Mouse (Mus musculus): ENCODE measurements around the gene Fam117a.

The Fam117a gene

DNA sequence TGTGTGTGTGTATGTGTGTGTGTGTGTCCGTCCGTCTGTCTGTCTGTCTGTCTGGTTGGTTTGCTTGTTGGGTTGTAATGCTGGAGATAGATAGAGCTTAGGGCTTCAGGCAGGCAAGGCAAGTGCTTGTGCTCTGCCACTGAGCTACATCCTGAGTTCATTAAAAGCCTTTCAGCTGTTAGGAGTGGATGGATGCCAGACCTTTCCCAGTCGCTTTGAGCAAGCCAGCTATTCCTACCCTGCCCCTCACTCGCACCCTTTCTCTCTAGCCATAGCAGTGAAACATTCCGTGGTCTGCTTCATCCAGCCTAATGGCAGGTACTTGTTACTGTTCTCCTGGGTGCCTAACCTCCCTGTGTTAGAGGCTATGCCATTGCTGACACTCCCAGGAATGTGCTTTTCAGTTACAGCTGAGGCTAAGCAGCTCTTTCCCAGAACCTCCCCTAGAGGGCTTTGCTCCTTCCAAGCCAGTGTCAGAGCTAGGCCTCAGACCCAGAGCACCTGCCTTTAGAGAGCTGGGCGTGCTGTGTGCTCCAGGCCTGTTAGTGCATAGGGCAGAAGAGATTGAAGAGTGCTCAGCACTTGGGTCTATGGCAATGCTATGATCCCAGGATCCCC is 29.6 kb downstream of the Fam117a start:
- DNase-seq (ENCODE audit: low spot score) = no peak

DNA sequence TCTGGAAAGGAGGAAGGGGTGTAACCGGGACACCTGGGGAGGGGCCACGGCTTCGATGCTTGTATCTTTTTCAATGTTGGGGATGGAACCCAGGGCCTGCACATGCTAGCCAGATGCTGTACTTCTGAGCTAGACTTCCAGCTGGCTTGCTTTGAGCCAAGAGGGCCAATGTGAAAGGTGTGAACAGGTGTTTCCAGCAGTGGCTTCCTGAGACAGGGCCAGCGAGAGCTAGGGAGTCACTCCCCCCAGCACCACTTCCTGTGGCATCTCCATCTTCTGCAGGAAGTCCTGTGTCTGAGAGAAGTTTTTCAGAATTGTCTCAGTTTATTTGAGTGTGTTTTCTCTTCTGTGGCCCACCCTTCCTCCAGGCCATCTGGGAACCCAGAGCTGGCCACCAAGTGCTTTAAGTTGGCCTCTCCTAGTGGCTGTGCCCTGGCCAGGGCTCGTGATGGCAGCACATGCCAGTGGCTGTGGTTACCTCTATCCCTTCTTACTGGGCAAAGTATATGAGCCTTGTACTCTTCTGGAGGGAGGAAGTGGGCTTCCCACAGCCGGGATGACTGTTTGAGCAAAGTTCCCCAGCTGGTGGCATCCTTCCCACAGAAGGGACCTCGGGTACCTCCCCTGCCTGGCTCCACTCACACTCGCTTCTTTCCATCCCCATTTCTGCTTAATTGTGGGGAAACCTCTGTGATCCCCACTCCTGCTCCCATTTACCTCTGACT is 30.4 kb downstream of the Fam117a start:
- DNase-seq (ENCODE audit: low spot score) = no peak

DNA sequence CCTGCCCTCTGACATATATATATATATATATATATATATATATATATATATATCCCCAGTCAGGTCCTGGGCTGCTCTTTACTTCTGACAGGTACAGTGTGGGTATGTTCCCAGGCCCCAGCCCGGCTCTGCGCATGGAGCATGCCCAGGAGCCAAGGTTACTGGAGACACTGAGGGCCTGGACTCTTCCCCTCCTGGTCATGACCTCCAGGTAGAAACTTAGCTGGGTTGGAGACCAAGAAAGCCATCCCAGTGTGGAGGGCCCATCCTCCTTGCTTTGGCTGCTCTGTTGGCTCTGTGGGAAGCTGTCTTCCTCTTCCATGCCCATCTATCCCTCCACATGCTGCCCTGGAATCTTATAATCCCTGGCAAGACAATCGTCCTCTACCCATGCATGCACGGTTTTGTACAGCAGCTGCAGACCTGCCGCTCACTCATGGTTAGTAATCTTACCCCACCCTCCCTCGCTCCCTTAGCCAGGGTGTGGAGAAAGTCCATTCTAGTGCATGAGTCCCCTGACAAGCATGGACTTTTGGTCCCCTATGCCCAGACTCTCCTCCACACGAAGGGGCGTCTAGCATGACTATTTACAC is 31.5 kb downstream of the Fam117a start:
- no peak for DNase-seq (ENCODE audit: low spot score)

DNA sequence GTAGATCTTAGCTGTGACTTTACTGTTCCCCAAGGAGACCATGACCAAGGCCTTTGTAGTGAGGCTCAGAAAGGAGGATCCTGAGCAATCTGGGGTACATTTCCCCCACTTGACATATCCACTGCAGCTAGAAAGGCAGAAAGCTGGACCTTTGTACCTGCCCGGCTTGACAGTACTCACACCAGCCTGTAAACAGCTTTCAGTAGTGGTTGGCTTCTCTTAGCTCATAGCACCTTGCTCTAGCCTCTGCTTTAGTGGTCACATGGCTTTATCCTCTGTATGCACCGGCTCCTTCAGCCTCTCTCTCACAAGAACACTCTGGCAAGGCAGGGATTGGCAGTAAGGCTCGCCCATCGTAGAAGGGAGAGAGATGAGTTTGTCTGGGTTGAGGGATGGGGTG is 32.1 kb downstream of the Fam117a start:
- no peak for DNase-seq (ENCODE audit: low spot score)

DNA sequence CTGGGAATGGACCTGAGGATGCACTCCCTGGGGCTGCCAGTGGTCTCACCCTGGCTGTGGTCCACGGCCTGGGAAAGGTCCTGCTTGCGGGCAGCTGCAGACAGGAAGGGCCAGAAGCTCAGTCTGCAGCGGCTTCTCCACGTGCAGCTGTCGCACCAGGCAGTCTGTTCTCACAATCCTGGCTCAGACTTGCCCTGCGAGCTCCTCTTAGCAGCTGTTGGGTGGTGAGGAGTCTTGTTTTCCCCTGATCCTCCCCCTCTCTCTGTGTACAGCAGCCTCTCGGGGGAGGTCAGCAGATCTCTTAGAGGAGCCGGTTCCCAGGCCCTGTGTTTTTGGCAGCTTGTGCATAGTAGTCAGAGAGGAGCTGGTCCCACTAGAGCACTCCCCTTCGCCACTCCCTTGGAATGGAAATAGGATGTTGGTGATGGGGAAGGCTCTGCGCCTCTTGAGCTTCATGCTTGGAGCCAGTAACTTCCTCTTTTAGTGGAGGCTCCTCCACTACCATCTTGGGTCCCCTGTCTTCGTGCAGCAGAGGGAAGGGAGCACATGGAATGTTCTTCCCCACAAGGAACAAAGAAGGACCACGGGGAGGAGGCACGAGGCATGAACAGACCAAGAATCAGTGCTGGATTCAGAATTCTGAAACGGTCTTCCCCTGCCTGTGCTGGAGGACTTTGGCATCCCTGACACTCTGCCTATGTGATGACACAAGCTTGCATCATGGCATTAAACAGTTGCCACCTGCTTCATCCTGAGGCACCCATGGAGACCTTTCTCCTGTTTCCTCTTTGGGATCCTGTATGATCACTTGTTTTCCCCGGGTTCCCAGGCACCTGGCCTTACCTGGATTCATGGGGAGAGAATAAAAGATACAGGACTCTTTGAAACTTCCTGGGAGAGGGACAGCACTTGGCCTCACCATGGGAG is 33.4 kb downstream of the Fam117a start:
- DNase-seq (ENCODE audit: low spot score) = no peak

DNA sequence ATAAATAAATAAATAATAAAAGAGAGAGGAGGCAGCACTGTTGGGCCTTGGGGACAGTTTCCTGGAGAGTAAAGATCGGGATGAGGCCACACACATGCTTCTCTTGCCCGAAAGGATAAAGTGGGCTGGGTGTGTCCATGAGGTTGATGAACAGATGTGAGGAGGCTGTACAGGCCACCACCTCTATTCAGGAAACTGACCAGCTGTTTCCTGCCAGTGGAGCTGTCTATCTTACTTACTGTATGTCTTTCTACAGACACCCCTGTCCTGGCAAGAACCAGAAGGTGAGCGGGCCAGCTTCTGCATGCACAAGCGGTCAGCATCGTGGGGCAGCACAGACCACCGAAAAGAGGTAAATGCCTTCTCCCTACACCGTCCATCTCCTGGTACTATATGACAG is 34.4 kb downstream of the Fam117a start:
- DNase-seq (ENCODE audit: low spot score) = no peak

DNA sequence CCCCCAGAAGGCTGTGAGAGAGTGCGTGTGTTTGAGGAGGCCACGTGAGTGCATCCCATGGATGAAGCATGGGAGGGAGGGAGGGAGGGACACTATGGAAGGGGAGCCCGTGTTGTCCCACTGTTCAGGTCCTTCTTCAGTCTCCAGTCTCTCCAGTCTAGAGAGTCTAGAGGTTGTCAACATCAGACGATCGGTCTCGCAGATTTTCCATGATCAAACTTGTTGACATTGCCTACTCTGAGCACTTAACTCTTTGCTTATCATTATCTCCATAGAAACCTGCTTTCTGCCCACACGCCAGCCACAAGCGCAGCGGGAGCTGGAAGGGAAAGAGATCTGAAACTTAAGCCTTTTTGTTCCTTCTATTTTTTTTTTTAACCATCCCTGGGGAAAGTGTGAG is 42.1 kb downstream of the Fam117a start:
- DNase-seq (ENCODE audit: low spot score) = no peak

DNA sequence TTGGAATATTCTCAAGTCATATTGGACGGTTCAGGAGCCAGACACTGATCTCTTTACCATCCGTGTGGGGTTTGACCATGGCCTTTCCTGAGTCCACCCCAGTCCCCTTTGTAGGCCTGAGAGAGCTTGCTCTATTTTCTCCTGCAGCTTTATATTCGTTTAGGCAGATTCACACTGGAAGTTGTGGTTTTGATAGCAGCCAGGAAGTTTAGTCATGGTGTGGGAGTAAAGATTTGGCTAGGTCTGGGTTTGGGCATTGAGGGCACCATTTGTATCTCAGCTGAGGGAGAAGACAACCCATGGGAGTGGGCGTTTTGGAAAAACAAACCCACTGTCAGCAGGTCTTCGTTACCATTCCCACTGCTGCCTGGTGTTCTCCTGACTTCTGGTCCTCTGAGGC is 42.7 kb downstream of the Fam117a start:
- DNase-seq (ENCODE audit: low spot score) = no peak

DNA sequence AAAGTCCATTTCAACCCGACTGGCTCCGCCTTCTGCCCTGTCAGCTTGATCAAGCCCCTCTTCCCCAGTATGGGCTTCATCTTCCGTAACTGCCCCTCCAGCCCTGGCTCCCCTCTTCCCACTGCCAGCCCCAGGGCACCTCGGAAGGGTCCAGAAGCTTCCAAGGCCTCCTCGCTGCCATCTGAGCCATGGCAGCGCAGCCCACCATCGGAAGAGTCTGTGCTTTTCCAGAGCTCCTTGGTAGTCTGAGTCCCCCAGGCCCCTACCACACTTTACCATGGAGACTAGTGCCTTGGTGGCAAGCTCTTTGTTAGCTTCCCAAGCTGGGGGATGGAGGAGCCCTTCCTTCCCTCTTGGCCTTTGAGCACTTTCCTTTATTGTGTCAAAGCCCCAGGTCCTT is 43.9 kb downstream of the Fam117a start:
- DNase-seq (ENCODE audit: low spot score) = no peak

DNA sequence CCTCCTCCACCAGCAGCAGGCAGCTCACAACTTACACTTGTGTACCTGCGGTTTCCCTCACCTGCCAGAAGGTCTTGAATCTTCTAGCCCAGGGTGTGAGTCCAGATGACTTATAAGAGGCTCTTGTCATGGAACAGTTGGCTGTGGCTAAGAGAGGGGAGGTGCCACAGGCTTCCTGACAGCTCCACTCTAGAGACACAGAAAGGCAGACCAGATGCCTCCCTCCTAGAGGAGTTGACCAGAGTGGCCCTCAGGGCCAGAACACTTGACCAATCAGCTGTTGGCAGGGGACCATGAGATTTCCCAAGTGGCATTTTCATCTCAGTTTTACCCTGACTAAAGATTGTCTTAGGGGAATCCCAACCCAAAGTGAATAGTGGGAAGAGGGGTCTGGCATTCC is 44.3 kb downstream of the Fam117a start:
- DNase-seq (ENCODE audit: low spot score) = no peak

DNA sequence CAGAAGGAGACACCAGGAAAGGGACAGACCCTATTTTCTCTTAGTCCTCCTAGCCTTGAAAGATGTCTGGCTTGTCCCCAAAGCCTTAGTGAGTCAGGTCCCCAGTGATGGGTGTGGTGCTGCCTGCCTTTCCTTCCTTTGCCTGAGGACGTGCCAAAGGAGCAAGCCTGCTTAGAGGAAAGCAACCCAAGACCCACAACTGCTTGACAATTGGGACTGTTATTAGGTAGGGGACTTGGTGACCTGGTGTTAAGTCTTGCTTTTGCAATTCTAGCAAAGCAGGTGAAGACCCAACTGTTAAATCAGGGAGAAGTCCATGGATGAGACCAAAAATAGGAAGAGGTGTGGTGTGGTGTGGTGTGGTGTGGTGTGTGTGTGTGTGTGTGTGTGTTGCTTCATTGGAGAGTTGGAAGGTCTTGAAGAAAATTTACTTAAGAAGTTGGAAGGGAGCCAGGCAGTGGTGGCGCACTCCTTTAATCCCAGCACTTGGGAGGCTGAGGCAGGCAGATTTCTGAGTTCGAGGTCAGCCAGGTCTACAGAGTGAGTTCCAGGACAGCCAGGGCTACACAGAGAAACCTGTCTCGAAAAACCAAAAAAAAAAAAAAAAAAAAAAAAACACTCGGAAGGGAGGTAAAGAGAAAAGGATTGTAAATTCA is 46.6 kb downstream of the Fam117a start:
- no peak for DNase-seq (ENCODE audit: low spot score)

DNA sequence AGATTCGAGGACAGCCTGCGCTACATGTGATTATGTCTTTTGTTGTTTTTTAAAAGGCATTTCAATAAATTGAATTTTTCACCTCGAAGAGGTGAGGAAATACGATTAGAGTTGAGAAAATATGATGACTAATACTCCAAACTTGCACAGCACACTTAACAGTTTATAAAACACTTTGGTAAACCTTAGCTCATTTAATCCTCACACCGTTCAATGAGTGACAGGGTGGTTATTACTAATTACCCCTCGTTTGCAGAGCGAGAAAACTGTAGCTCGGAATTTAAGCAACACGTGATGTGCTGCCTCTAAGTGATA is 47.1 kb downstream of the Fam117a start:
- DNase-seq (ENCODE audit: low spot score) = no peak

DNA sequence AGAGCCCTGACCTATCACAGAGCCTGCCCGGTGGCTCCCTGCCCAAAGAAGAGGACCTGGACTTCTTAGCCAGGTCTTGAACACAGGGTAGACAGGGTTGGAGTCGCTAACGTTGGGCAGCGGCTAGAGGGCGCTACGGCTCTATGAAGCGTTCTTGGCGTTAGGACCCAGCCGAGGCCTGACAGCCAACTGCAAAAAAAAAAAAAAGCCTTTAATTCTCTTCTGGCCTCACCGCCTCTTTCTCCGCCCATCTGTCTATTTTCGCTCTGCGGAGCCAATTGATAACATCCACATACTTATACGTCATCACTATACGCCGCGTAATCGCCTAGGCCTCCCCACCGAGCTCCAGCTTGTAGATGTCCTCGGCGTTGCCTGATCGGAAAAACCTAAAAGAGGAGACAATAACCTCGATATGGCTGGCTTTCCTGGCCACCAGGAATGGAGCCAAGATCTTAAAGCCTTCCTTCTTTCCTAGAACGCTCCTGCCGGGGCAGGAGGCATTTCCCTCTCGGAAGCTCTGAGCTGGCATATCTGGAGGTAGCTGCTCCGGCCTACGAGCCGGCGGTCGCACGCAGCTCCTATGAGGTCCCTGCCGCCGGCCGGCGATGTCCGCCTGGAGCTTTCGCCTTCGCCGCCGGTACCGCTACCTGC is 47.6 kb downstream of the Fam117a start, which contains the start of gene Slc35b1:
Slc35b1 (plus strand) TSS at position 374 of the 654 bp plus-strand sequence.
- DNase-seq (ENCODE audit: low spot score) = peak; percentile 99

DNA sequence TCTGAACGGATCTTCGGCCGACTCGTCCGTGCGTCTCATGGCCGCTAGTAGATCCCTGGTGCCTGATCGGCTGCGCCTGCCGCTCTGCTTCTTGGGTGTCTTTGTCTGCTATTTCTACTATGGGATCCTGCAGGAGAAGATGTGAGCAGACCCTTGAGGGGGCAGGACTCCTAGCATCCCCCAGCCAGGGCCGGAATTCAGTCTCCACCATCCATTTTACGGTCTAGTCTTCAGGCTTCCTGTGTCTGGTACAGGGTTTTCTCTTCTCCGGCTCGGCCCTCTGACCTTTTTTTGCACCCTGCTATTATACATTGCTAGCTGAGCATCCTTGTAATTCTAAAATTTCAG is 48.1 kb downstream of the Fam117a start:
- DNase-seq (ENCODE audit: low spot score) = no peak

DNA sequence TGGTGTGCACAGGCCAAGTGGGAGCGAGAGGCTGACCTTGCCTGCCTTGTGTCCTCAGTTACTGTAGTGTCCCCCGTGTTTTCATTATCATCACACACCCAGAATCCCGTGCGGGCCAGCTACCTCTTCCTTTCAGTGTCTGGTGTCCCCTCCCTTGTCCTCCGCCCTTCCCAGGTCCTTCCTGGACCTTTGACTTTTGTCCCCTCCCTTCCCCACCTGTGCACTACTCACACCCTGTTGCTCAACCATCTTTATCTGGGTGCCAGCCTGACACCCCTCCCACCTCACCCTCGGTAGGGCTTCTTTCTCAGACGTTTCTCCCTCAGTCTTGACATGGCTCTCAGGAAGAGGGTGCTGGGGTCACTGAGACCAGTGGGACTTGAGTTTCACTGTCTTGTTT is 50.5 kb downstream of the Fam117a start:
- DNase-seq (ENCODE audit: low spot score) = no peak

DNA sequence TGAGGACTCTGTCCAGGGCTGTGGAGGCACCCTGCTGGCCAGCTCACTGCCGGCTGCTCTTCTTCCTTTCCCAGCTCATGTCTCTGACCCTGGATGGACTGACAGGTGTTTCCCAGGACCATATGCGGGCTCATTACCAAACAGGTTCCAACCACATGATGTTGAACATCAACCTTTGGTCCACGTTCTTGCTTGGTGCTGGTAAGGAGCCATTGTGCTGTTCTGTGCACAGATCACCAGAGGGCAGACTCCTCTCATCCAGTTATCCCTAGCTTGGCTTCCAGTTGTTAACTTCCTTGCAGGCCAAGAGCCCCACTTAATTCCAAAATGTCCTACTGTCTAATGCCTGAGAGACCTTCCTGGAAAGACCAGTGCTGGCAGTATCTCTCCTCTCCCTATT is 52.2 kb downstream of the Fam117a start:
- no peak for DNase-seq (ENCODE audit: low spot score)

DNA sequence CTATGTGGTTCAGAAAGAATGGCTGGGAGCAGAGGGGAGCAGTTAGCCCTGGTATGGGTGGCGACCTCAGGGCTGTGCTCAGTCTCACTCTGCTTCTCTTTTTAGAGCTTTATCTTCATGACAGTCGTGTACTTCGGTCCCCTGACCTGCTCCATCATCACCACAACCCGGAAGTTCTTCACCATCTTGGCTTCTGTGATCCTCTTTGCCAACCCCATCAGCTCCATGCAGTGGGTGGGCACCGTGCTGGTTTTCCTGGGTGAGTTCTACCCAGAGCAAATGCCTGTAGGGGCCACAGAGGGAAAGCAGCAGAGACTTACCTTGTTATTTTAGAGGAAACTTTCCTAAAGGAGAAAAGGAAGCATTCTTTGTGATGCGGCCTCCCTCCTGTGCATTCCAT is 53.6 kb downstream of the Fam117a start:
- DNase-seq (ENCODE audit: low spot score) = no peak

DNA sequence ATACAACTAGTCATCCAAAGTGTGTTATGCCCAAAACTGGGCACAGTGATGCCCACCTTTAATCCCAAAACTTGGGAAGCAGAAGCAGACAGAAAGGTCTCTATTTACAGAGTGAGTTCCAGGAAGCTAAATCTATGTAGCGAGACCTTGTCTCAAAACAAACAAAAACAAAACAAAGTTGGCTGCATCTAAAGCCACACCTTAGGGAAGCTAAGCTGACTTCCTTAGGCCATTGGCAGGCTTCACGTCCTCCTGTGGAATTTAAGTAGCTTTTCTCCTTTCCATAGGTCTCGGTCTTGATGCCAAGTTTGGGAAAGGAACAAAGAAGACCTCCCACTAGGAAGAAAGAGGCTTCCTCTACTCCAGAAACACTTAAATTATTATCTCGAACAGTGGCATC is 54.4 kb downstream of the Fam117a start:
- no peak for DNase-seq (ENCODE audit: low spot score)

DNA sequence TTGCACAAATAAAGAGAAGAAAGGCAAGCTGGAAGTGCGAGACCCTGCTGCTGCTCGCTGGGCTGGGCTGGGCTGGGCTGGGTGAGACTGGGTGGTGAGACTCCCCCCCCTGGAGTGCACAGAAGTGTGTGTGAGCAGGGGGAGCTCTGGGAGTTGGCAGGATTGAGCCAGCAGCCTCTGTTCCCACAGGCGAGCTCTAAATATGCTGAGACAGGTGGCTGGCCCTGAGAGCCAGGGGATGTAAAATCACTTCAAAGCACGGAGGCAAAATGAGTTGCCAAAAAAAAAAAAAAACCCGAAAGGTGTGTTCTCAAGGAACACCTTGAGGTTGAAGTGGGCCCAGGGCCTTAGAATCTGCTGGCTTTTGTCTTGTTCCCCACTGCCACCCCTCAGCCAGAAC is 54.9 kb downstream of the Fam117a start:
- DNase-seq (ENCODE audit: low spot score) = no peak

DNA sequence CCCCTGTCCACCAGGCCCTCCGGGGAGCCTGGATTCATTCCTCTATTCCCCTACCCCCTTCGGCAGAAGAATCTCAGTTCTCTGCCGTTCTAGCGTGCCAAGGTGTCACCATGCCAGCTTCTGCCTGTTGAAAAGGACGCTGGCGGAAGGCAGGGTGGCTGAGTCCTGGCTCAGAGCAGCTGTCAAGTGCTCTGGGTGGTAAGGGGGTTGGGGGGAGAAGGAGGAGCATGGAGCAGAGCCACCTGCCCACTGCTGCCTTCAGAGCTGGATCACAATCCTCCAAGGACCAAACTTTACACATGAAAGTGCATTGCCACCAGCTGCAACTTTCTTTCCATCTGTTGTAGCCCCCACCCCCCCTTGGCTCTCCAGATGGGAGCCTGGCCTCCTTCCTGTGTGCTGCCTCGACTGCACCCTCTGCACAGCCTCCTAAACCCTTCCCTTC is 55.4 kb downstream of the Fam117a start:
- DNase-seq (ENCODE audit: low spot score) = no peak

DNA sequence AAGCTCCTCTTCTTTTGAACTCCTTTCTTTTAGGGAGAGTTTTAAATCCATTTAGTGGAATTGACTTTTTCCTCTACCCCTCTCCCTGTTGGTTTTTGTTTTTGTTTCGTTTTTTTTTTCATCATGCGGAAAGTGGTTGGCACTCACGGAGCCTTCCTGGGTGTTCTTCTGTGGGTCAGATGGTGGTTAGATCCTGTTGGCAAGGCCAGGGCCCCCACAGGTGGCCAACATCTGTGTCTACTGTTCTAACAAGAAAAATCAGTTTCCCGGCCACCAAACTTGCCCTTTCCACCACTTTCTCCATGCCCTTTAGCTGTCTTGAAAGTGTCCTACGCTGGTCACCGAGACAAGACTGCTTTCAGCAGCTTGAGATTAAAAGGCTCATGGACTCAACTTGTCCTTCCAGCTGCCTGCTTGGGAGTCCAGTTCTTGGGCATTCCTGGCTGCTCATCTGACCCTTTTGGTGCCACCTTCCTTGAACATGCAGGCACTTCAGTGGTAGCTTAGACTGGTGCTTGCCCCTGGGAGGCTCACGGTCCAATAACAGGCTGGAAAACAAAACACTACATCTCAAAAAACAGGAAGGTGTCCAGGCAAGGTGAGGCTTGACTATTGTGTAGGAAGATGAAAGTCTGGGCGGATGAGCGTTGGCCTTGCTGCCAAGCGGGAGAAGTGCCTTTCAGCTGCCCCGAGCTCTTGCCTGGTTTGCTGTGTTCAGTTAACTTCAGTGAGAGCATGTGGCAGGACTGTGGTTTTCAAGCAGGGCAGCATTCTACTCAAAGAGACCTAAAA is 56.1 kb downstream of the Fam117a start:
- no peak for DNase-seq (ENCODE audit: low spot score)

Measured in left cerebral cortex, adult 11 months (tissue).